In genomic region chr6:86070277-86070676, GRCm38 (mm10) we compare ENCODE assay signal across 29 mouse cellular contexts. TPM values are rescaled to one million over a fixed set of nuclear protein-coding genes. Genes with fewer than 3 reads are reported as not detected.
DNase-seq lines count a peak whose midpoint lies in the region; ATAC-seq and TF ChIP-seq lines count a peak whose summit lies in the region.
"Had no signal": no experiment of that assay in that cellular context is flagged by ENCODE, and none has a peak within 500 bp of the region (broad histone marks: within the 10 kb centered on the region; RNA-seq: fewer than 3 reads in every experiment).

No protein-coding gene starts in this region.

- TF ChIP-seq CTCF in left cerebral cortex, adult 2 months (IDR thresholded peaks at IDR 0.05): no peak
- no peak for TF ChIP-seq CTCF in forebrain, postnatal 0 days (IDR thresholded peaks at IDR 0.05; ENCODE audit: low read depth)

- intact Hi-C loops in left cerebral cortex, adult 2 months (cut with DNase I): no loop called here

- ATAC-seq in forebrain, embryonic 13.5 days: no peak; the same call in 1 of the 2 replicates
- no peak for ATAC-seq in forebrain, embryonic 12.5 days (ENCODE audit: low FRiP score)
- no peak for ATAC-seq in forebrain, postnatal 0 days
- ATAC-seq in megakaryocyte-erythroid progenitor cell, adult 5-6 weeks (replicated peaks; ENCODE audit: low FRiP score, low TSS enrichment, poor library complexity, severe bottlenecking): peak; percentile 35; the same call in 1 of the 2 replicates
- ATAC-seq: intestine, postnatal 0 days; lung, postnatal 0 days had no signal

- H3K4me3 ChIP-seq in forebrain, embryonic 13.5 days: no peak overlapping the region
- no peak overlapping the region for H3K4me3 ChIP-seq in forebrain, embryonic 12.5 days (replicated peaks)
- H3K4me3 ChIP-seq in left cerebral cortex, adult 2 months: no peak overlapping the region
- H3K4me3 ChIP-seq in forebrain, postnatal 0 days (ENCODE audit: low read depth, low read length): no peak overlapping the region
- no peak overlapping the region for H3K4me3 ChIP-seq in heart, embryonic 10.5 days
- H3K4me3 ChIP-seq: gastrocnemius, adult 2 months; kidney, embryonic 15.5 days; limb, embryonic 10.5 days had no signal

- H3K9ac ChIP-seq in forebrain, embryonic 13.5 days: no peak overlapping the region
- no peak overlapping the region for H3K9ac ChIP-seq in forebrain, embryonic 12.5 days
- H3K9ac ChIP-seq in forebrain, postnatal 0 days: no peak overlapping the region
- H3K9ac ChIP-seq: kidney, embryonic 15.5 days had no signal

- no peaks in the 10 kb centered on the region for H3K27me3 ChIP-seq in forebrain, embryonic 13.5 days
- no peaks in the 10 kb centered on the region for H3K27me3 ChIP-seq in forebrain, embryonic 12.5 days
- H3K27me3 ChIP-seq in forebrain, postnatal 0 days (ENCODE audit: insufficient read depth, low read length): no peaks in the 10 kb centered on the region
- H3K27me3 ChIP-seq in heart, embryonic 10.5 days (ENCODE audit: insufficient read depth, poor library complexity, severe bottlenecking): peaks cover 5% of the 10 kb centered on the region; the same call in 1 of the 2 replicates
- H3K27me3 ChIP-seq: kidney, embryonic 15.5 days had no signal

- H3K27ac ChIP-seq in forebrain, embryonic 13.5 days: peak overlapping the region; percentile 75
- no peak overlapping the region for H3K27ac ChIP-seq in forebrain, embryonic 12.5 days
- H3K27ac ChIP-seq in left cerebral cortex, adult 2 months: peak overlapping the region; percentile 76
- peak overlapping the region; percentile 89 for H3K27ac ChIP-seq in forebrain, postnatal 0 days (ENCODE audit: low read depth, low read length)
- H3K27ac ChIP-seq in heart, embryonic 10.5 days: no peak overlapping the region
- H3K27ac ChIP-seq: gastrocnemius, adult 2 months; kidney, embryonic 15.5 days; limb, embryonic 10.5 days; macrophage had no signal

- peaks cover 57% of the 10 kb centered on the region for H3K4me1 ChIP-seq in forebrain, embryonic 13.5 days
- H3K4me1 ChIP-seq in forebrain, embryonic 12.5 days: peaks cover 55% of the 10 kb centered on the region
- peaks cover 55% of the 10 kb centered on the region for H3K4me1 ChIP-seq in forebrain, postnatal 0 days (ENCODE audit: insufficient read depth)
- no peaks in the 10 kb centered on the region; the same call in 1 of the 2 replicates for H3K4me1 ChIP-seq in heart, embryonic 10.5 days
- H3K4me1 ChIP-seq: kidney, embryonic 15.5 days; limb, embryonic 10.5 days had no signal

- WGBS in forebrain, embryonic 13.5 days: 83% methylated on average over 7 of the region's 7 CpGs
- 87% methylated on average over 7 of the region's 7 CpGs for WGBS in forebrain, embryonic 12.5 days
- WGBS in forebrain, postnatal 0 days: 81% methylated on average over 7 of the region's 7 CpGs
- 73% methylated on average over 7 of the region's 7 CpGs for WGBS in heart, embryonic 10.5 days

- no peaks in the 10 kb centered on the region for H3K9me3 ChIP-seq in forebrain, embryonic 13.5 days (replicated peaks)
- H3K9me3 ChIP-seq in forebrain, embryonic 12.5 days: no peaks in the 10 kb centered on the region
- H3K9me3 ChIP-seq in forebrain, postnatal 0 days (ENCODE audit: low read length): no peaks in the 10 kb centered on the region
- no peaks in the 10 kb centered on the region for H3K9me3 ChIP-seq in heart, embryonic 10.5 days
- H3K9me3 ChIP-seq: kidney, embryonic 15.5 days; limb, embryonic 10.5 days had no signal

- no peak for DNase-seq in left cerebral cortex, adult 2 months (ENCODE audit: extremely low spot score in 1 of 2, low spot score in 2 of 2)
- no peak for DNase-seq in left cerebral cortex, adult 9 months (ENCODE audit: low spot score in 2 of 2)
- no peak for DNase-seq in forebrain, postnatal 0 days
- no peak for DNase-seq in kidney, adult 8-10 months
- DNase-seq in heart, embryonic 10.5 days (ENCODE audit: low spot score): no peak
- DNase-seq: adrenal gland, postnatal 25 days; cerebellum, adult 11 months; cerebellum, postnatal 10 days; gastrocnemius, adult 2 months; heart, postnatal 4 days; kidney, postnatal 36 days; layer of hippocampus, adult 9-11 months; right cerebral cortex, postnatal 25 days; spleen, adult 18-20 months had no signal

- no peaks in the 10 kb centered on the region for H3K36me3 ChIP-seq in forebrain, embryonic 13.5 days (ENCODE audit: poor library complexity, severe bottlenecking)
- no peaks in the 10 kb centered on the region for H3K36me3 ChIP-seq in forebrain, embryonic 12.5 days (replicated peaks)
- no peaks in the 10 kb centered on the region; the same call in 1 of the 2 replicates for H3K36me3 ChIP-seq in forebrain, postnatal 0 days (ENCODE audit: insufficient read depth)
- H3K36me3 ChIP-seq in heart, embryonic 10.5 days: no peaks in the 10 kb centered on the region
- H3K36me3 ChIP-seq: kidney, embryonic 15.5 days; limb, embryonic 10.5 days had no signal

- no peak overlapping the region for H3K4me2 ChIP-seq in forebrain, embryonic 13.5 days
- no peak overlapping the region for H3K4me2 ChIP-seq in forebrain, embryonic 12.5 days
- H3K4me2 ChIP-seq in forebrain, postnatal 0 days (ENCODE audit: low read depth): no peak overlapping the region
- H3K4me2 ChIP-seq: kidney, embryonic 15.5 days; midbrain, embryonic 11.5 days had no signal

RNA-seq across cellular contexts. Expression of gene Add2, which starts 41.8 kb away (rescaled TPM):
- polyA plus RNA-seq in forebrain, embryonic 13.5 days (2015; fragmentation: Nextera tagmentation; extraction: Ambion mirVana): 155 and 172 TPM in 2 replicates
- polyA plus RNA-seq in forebrain, embryonic 12.5 days (2016; fragmentation: Nextera tagmentation; extraction: Ambion mirVana): 124 and 128 TPM in 2 replicates
- 100 to 1,000 TPM; 222 to 223 TPM for total RNA-seq in left cerebral cortex, adult 2 months (2021)
- total RNA-seq in forebrain, postnatal 0 days (2014; rRNA removed): 267 and 333 TPM in 2 replicates
- 175 and 186 TPM in 2 replicates for polyA plus RNA-seq in forebrain, postnatal 0 days (2015; fragmentation: Nextera tagmentation; extraction: Ambion mirVana)
- total RNA-seq in megakaryocyte-erythroid progenitor cell, adult 5-6 weeks (2014; fragmentation: Nextera tagmentation): 109 and 115 TPM in 2 replicates
- 66.5 and 114 TPM in 2 replicates for total RNA-seq in megakaryocyte-erythroid progenitor cell, adult 5-6 weeks (2017)
- polyA plus RNA-seq in heart, embryonic 10.5 days (2016; fragmentation: Nextera tagmentation; extraction: Ambion mirVana): 12.1 and 16.0 TPM in 2 replicates
- polyA plus RNA-seq: liver, adult 2 months; macrophage had no signal

RNA-seq across cellular contexts. Expression of gene Figla, which starts 54.3 kb away (rescaled TPM):
- not detected in 2 replicates for polyA plus RNA-seq in forebrain, embryonic 13.5 days (2015; fragmentation: Nextera tagmentation; extraction: Ambion mirVana)
- polyA plus RNA-seq in forebrain, embryonic 12.5 days (2016; fragmentation: Nextera tagmentation; extraction: Ambion mirVana): not detected in 2 replicates
- not detected for total RNA-seq in left cerebral cortex, adult 2 months (2021)
- total RNA-seq in forebrain, postnatal 0 days (2014; rRNA removed): not detected in 2 replicates
- polyA plus RNA-seq in forebrain, postnatal 0 days (2015; fragmentation: Nextera tagmentation; extraction: Ambion mirVana): not detected in 2 replicates
- total RNA-seq in megakaryocyte-erythroid progenitor cell, adult 5-6 weeks (2014; fragmentation: Nextera tagmentation): not detected in 2 replicates
- total RNA-seq in megakaryocyte-erythroid progenitor cell, adult 5-6 weeks (2017): not detected in 2 replicates
- not detected in 2 replicates for polyA plus RNA-seq in heart, embryonic 10.5 days (2016; fragmentation: Nextera tagmentation; extraction: Ambion mirVana)
- total RNA-seq: adrenal gland, postnatal 25 days; gastrocnemius, adult 2 months; heart, postnatal 4 days; left cerebral cortex, adult 8-10 months; liver, adult 2 months had no signal
- polyA plus RNA-seq: embryonic facial prominence, embryonic 11.5 days; gonadal fat pad, adult 2 months; heart, embryonic 16.5 days; intestine, postnatal 0 days; kidney, embryonic 15.5 days; limb, embryonic 10.5 days; liver, adult 2 months; lung, postnatal 0 days; macrophage; midbrain, embryonic 11.5 days; thymus, postnatal 0 days had no signal

Comparison
In these comparisons a context has a peak if more than half of its experiments do, and no peak if none do; other contexts are left out.
1. H3K27ac ChIP-seq: peak in forebrain, embryonic 13.5 days (single experiment), left cerebral cortex, adult 2 months (single experiment) and forebrain, postnatal 0 days (single experiment); none in forebrain, embryonic 12.5 days (single experiment) and heart, embryonic 10.5 days (single experiment).